Mouse (Mus musculus): ENCODE data around the gene Saxo1.

DNA sequence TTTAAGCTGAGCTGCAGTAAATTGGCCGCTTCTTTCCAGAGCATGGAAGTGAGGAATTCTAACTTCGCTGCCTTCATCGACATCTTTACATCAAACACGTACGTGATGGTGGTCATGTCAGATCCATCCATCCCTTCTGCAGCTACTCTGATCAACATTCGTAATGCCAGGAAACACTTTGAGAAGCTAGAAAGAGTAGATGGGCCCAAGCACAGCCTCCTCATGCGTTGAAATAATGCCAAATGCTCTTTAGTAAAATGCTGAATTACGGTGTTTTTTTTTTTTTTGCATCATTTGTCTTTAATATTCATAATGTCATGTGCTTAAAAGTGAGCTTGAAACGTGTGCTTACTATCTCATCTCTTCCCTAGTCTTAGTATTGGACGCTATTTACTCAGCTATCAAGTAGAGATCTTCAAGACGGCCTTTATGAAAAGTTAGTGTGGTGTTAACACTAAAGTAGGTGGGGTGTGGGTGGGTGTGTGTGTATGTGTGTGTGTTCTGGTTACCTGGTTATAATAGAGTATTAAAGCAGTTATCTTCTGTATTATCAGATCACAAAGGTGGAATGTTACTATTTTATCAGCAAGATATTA lies 18.6 kb upstream of the Saxo1 start:
- peak; percentile 96 for TF ChIP-seq CHD1 (IDR thresholded peaks at IDR 0.05; ENCODE audit: low read depth, low read length)
- TF ChIP-seq EP300 (IDR thresholded peaks at IDR 0.05; ENCODE audit: low read depth in 1 of 2, low read length in 2 of 2) = no peak
- TF ChIP-seq CTCF (IDR thresholded peaks at IDR 0.05 in 2 of 3, conservative IDR thresholded peaks at IDR 0.05 in 1 of 3; ENCODE audit: control insufficient read depth in 1 of 3, insufficient read depth in 1 of 3, low read depth in 2 of 3, low read length in 3 of 3, poor library complexity in 1 of 3, severe bottlenecking in 1 of 3) = no peak
- peak; percentile 18; the same call in 1 of the 2 replicates for TF ChIP-seq KAT2A (conservative IDR thresholded peaks at IDR 0.05; ENCODE audit: low read depth, low read length)
- TF ChIP-seq SMC3 (IDR thresholded peaks at IDR 0.05; ENCODE audit: low read depth, low read length) = no peak
- TF ChIP-seq USF2 (IDR thresholded peaks at IDR 0.05; ENCODE audit: borderline replicate concordance in 1 of 2, insufficient read depth in 1 of 2, low read depth in 1 of 2, low read length in 2 of 2) = no peak
- TF ChIP-seq BHLHE40 (IDR thresholded peaks at IDR 0.05; ENCODE audit: borderline replicate concordance, low read depth, low read length) = no peak
- TF ChIP-seq HCFC1 (IDR thresholded peaks at IDR 0.05; ENCODE audit: low read depth, low read length) = 0 out of 2 replicates have a peak, but pooled peaks have one; percentile 24
- no peak; the same call in 1 of the 2 replicates for TF ChIP-seq CHD2 (IDR thresholded peaks at IDR 0.05; ENCODE audit: low read length)
- TF ChIP-seq POLR2A (IDR thresholded peaks at IDR 0.05; ENCODE audit: control insufficient read depth in 1 of 2, insufficient read depth in 1 of 2, low read depth in 1 of 2, low read length in 2 of 2, poor library complexity in 1 of 2) = no peak
- no peak for TF ChIP-seq TCF12 (IDR thresholded peaks at IDR 0.05; ENCODE audit: low read depth, low read length)
- peak; percentile 53 for TF ChIP-seq POLR2AphosphoS2 (IDR thresholded peaks at IDR 0.05; ENCODE audit: low read length)
- TF ChIP-seq RAD21 (IDR thresholded peaks at IDR 0.05; ENCODE audit: low read depth, low read length) = no peak

Data from MEL (cell line).